Mouse (Mus musculus): ENCODE results near the gene Gast. TPM values are rescaled to one million over a fixed set of nuclear protein-coding genes. Genes with fewer than 3 reads are reported as not detected.

Gast gene
- polyA plus RNA-seq, 1 experiment from 2014 or later = 6.0 TPM

DNA sequence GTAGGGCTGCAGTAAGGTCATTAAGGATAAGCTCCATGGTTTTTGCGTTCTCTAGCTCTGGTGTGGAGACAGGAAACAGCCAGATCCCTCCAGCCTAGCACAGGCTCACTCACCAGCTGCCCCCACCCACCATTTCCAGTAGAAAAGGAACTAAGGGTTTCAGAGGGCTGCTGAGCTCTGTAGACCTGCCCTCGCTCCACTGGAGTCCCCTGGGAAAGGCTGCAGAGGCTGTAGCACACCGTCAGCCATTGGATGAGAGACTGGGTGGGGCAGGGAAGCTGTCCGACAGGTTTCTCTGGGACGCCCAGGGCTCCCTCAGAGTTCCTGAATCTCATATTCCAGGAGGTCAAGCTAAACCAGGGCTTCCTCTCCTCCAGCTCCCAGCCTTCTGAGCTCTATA is 52.4 kb downstream of the Gast start:
- peak overlapping the region; percentile 82 for H3K27ac ChIP-seq (replicated peaks)
- no peaks in the 10 kb centered on the region for H3K9me3 ChIP-seq (replicated peaks)
- H3K9ac ChIP-seq = no peak overlapping the region
- peak; percentile 68 for ATAC-seq (ENCODE audit: insufficient number of reproducible peaks, low FRiP score, low TSS enrichment, low read depth)
- no peak overlapping the region for H3K4me3 ChIP-seq (replicated peaks)
- WGBS = 44% methylated on average over 5 of the region's 5 CpGs
- peaks cover 42% of the 10 kb centered on the region for H3K36me3 ChIP-seq
- peak overlapping the region; percentile 29; the same call in 1 of the 2 replicates for H3K4me2 ChIP-seq (replicated peaks)
- H3K4me1 ChIP-seq = peaks cover 49% of the 10 kb centered on the region
- H3K27me3 ChIP-seq = no peaks in the 10 kb centered on the region

Other genes starting within 250 kb of the Gast start
- gene Krt32, start 246.2 kb upstream of the Gast start, polyA plus RNA-seq (2015; fragmentation: Nextera tagmentation; extraction: Ambion mirVana) = 6.4 and 7.2 TPM in 2 replicates
- 23.0 and 37.6 TPM in 2 replicates for gene Krt35, start 238.2 kb upstream of the Gast start, polyA plus RNA-seq (2015; fragmentation: Nextera tagmentation; extraction: Ambion mirVana)
- gene Krt36, start 228.8 kb upstream of the Gast start, polyA plus RNA-seq (2015; fragmentation: Nextera tagmentation; extraction: Ambion mirVana) = 0.76 and 1.9 TPM in 2 replicates
- 155 and 225 TPM in 2 replicates for gene Krt13, start 212.8 kb upstream of the Gast start, polyA plus RNA-seq (2015; fragmentation: Nextera tagmentation; extraction: Ambion mirVana)
- gene Krt15, start 198.5 kb upstream of the Gast start, polyA plus RNA-seq (2015; fragmentation: Nextera tagmentation; extraction: Ambion mirVana) = 1,131 and 1,207 TPM in 2 replicates
- 227 and 305 TPM in 2 replicates for gene Krt19, start 185.7 kb upstream of the Gast start, polyA plus RNA-seq (2015; fragmentation: Nextera tagmentation; extraction: Ambion mirVana)
- not detected in 2 replicates for gene Krt9, start 141.2 kb upstream of the Gast start, polyA plus RNA-seq (2015; fragmentation: Nextera tagmentation; extraction: Ambion mirVana)
- 1,122 and 1,244 TPM in 2 replicates for gene Krt14, start 126.9 kb upstream of the Gast start, polyA plus RNA-seq (2015; fragmentation: Nextera tagmentation; extraction: Ambion mirVana)
- 6.9 and 7.0 TPM in 2 replicates for gene Krt16, start 85.5 kb upstream of the Gast start, polyA plus RNA-seq (2015; fragmentation: Nextera tagmentation; extraction: Ambion mirVana)
- gene Krt17, start 73.4 kb upstream of the Gast start, polyA plus RNA-seq (2015; fragmentation: Nextera tagmentation; extraction: Ambion mirVana) = 399 and 504 TPM in 2 replicates
- 0.25 and 0.37 TPM in 2 replicates for gene Krt42, start 64.5 kb upstream of the Gast start, polyA plus RNA-seq (2015; fragmentation: Nextera tagmentation; extraction: Ambion mirVana)
- 1,638 and 1,748 TPM in 2 replicates for gene Eif1, start 14.5 kb upstream of the Gast start, polyA plus RNA-seq (2015; fragmentation: Nextera tagmentation; extraction: Ambion mirVana)
- gene Hap1, start 21.7 kb downstream of the Gast start, polyA plus RNA-seq (2015; fragmentation: Nextera tagmentation; extraction: Ambion mirVana) = 7.0 and 10.6 TPM in 2 replicates
- 232 and 256 TPM in 2 replicates for gene Jup, start 63.4 kb downstream of the Gast start, polyA plus RNA-seq (2015; fragmentation: Nextera tagmentation; extraction: Ambion mirVana)
- gene P3h4, start 80.4 kb downstream of the Gast start, polyA plus RNA-seq (2015; fragmentation: Nextera tagmentation; extraction: Ambion mirVana) = 89.9 and 91.1 TPM in 2 replicates
- 212 TPM in 2 replicates for gene Fkbp10, start 81.3 kb downstream of the Gast start, polyA plus RNA-seq (2015; fragmentation: Nextera tagmentation; extraction: Ambion mirVana)
- gene Nt5c3b, start 107.4 kb downstream of the Gast start, polyA plus RNA-seq (2015; fragmentation: Nextera tagmentation; extraction: Ambion mirVana) = 134 and 135 TPM in 2 replicates
- 1.1 and 1.2 TPM in 2 replicates for gene Klhl10, start 107.5 kb downstream of the Gast start, polyA plus RNA-seq (2015; fragmentation: Nextera tagmentation; extraction: Ambion mirVana)
- 8.2 and 9.9 TPM in 2 replicates for gene Klhl11, start 138.3 kb downstream of the Gast start, polyA plus RNA-seq (2015; fragmentation: Nextera tagmentation; extraction: Ambion mirVana)
- gene Acly, start 193.6 kb downstream of the Gast start, polyA plus RNA-seq (2015; fragmentation: Nextera tagmentation; extraction: Ambion mirVana) = 137 and 152 TPM in 2 replicates
- gene Ttc25, start 211.2 kb downstream of the Gast start, polyA plus RNA-seq (2015; fragmentation: Nextera tagmentation; extraction: Ambion mirVana) = 3.9 and 6.0 TPM in 2 replicates
- gene Cnp, start 240.5 kb downstream of the Gast start, polyA plus RNA-seq (2015; fragmentation: Nextera tagmentation; extraction: Ambion mirVana) = 32.0 and 33.9 TPM in 2 replicates

All from embryonic facial prominence, embryonic 15.5 days (tissue).